Mouse (Mus musculus) kidney, adult 9 months (tissue): ENCODE measurements around the gene Mup18.
"Not testable (repeated sequence)": the region's sequence is repeated elsewhere in the genome, so short reads cannot be mapped to it uniquely, and the experiment has no call there.

ENCODE experiments used
- DNase-seq: peaks from one replicate; pipeline ENCODE4 v3.0.0; 2022

Mup18 gene

GRCm38 (mm10) chr4:61674036-61674435 lies at the start of gene Mup18:
Mup18 (minus strand) TSS chr4:61674136.
- DNase-seq: not testable (repeated sequence)

GRCm38 (mm10) chr4:61714296-61714695 lies 40.4 kb upstream of the Mup18 start:
- peak; percentile 71 for DNase-seq
